Mouse (Mus musculus) neural tube, embryonic 15.5 days (tissue): Measurements from ENCODE around the gene Rarres2. TPM values are rescaled to one million over a fixed set of nuclear protein-coding genes. Genes with fewer than 3 reads are reported as not detected.

Source experiments
- ATAC-seq: fragments of 200-750 bp; cut with Nextera tagmentation; 2 replicates; pipeline ENCODE4 v1.8.0; 2017; ENCODE audit warnings: mild to moderate bottlenecking, moderate TSS enrichment, moderate library complexity; ENCODE audit not compliant: low FRiP score
- H3K27ac ChIP-seq: fragments of 300-500 bp; sonication (generic); replicated peaks from 2 replicates; pipeline ENCODE4 v1.5.1; 2015; ENCODE audit warnings: mild to moderate bottlenecking, inconsistent platforms
- H3K27me3 ChIP-seq: fragments of 300-500 bp; sonication (generic); replicated peaks from 2 replicates; pipeline ENCODE4 v1.6.1; 2015; ENCODE audit warnings: inconsistent platforms
- H3K36me3 ChIP-seq: fragments of 300-500 bp; sonication (generic); 2 replicates; pipeline ENCODE4 v1.6.1; 2015; ENCODE audit warnings: inconsistent platforms
- H3K4me1 ChIP-seq: fragments of 300-500 bp; sonication (generic); 2 replicates; pipeline ENCODE4 v1.6.1; 2015; ENCODE audit warnings: inconsistent platforms
- H3K4me2 ChIP-seq: fragments of 300-500 bp; sonication (generic); 2 replicates; pipeline ENCODE4 v1.6.1; 2015; ENCODE audit warnings: inconsistent platforms, mild to moderate bottlenecking, moderate library complexity
- H3K4me3 ChIP-seq: fragments of 300-500 bp; sonication (generic); replicated peaks from 2 replicates; pipeline ENCODE4 v1.5.1; 2015; ENCODE audit warnings: mild to moderate bottlenecking, inconsistent platforms
- H3K9ac ChIP-seq: fragments of 300-500 bp; sonication (generic); replicated peaks from 2 replicates; pipeline ENCODE4 v1.6.1; 2015; ENCODE audit warnings: mild to moderate bottlenecking, inconsistent platforms
- H3K9me3 ChIP-seq: fragments of 300-500 bp; sonication (generic); replicated peaks from 2 replicates; pipeline ENCODE4 v1.6.1; 2016; ENCODE audit warnings: inconsistent platforms
- WGBS: fragments of 180-500 bp; shearing (Covaris S2); methylation state at CpG from one replicate; pipeline ENCODE4 v1.1.7; 2015; ENCODE audit warnings: mixed read lengths; 5-methylcytosine and 5-hydroxymethylcytosine counted together
- polyA plus RNA-seq: library from polyadenylated mRNA; unstranded; fragments of >200 nt; fragmentation: Nextera tagmentation; extraction: Ambion mirVana; gene quantifications from 2 replicates; pipeline ENCODE4 v1.2.1, GENCODE M21; 2015

Gene Rarres2
- polyA plus RNA-seq, 1 experiment from 2014 or later, result 11.5 TPM

- peaks cover 20% of the 10 kb centered on the region for H3K4me1 ChIP-seq
- no peaks in the 10 kb centered on the region for H3K27me3 ChIP-seq
- H3K4me3 ChIP-seq, result peak within 1 kb of the TSS; percentile 56
- no peaks in the 10 kb centered on the region for H3K9me3 ChIP-seq
- under 1% methylated on average over 39 of the region's 39 CpGs for WGBS
- H3K27ac ChIP-seq, result peak within 1 kb of the TSS; percentile 97
- ATAC-seq, result peak; percentile 94
- H3K4me2 ChIP-seq, result peak within 1 kb of the TSS; percentile 71
- peak within 1 kb of the TSS; percentile 70 for H3K9ac ChIP-seq
- peaks cover 16% of the 10 kb centered on the region for H3K36me3 ChIP-seq
These were observed 18.1 kb downstream of the Rarres2 start, which contains the start of gene Lrrc61 for GRCm38 (mm10) chr6:48554280-48555103. Gene Lrrc61, plus strand, starts transcription at chr6:48554796.

- peak overlapping the region; percentile 56 for H3K4me3 ChIP-seq
These were observed 18.8 kb downstream of the Rarres2 start for GRCm38 (mm10) chr6:48553819-48554218.

GRCm38 (mm10) chr6:48552918-48553317 lies 19.7 kb downstream of the Rarres2 start:
- no peak for ATAC-seq
- no peak overlapping the region for H3K4me3 ChIP-seq
- H3K4me1 ChIP-seq, result peaks cover 20% of the 10 kb centered on the region
- no peaks in the 10 kb centered on the region for H3K27me3 ChIP-seq
- H3K36me3 ChIP-seq, result peaks cover 4% of the 10 kb centered on the region; the same call in 1 of the 2 replicates
- 63% methylated on average over 4 of the region's 4 CpGs for WGBS
- H3K27ac ChIP-seq, result no peak overlapping the region
- H3K9me3 ChIP-seq, result no peaks in the 10 kb centered on the region
- H3K4me2 ChIP-seq, result no peak overlapping the region
- H3K9ac ChIP-seq, result no peak overlapping the region

More at GRCm38 (mm10) chr6:48553819-48554218, 18.8 kb downstream of the Rarres2 start:
- Histone ChIP-seq H3K9ac (peak overlapping the region; percentile 70), H3K27me3 (no peaks in the 10 kb centered on the region), H3K27ac (peak overlapping the region; percentile 97), H3K4me2 (peak overlapping the region; percentile 71), H3K9me3 (no peaks in the 10 kb centered on the region), H3K36me3 (peaks cover 12% of the 10 kb centered on the region), H3K4me1 (peaks cover 20% of the 10 kb centered on the region)
- 80% methylated on average over 4 of the region's 4 CpGs for WGBS
- ATAC-seq, result peak; percentile 19

GRCm38 (mm10) chr6:48548314-48548713 lies 24.3 kb downstream of the Rarres2 start:
- H3K4me1 ChIP-seq, result no peaks in the 10 kb centered on the region
- H3K4me2 ChIP-seq, result no peak overlapping the region
- H3K27me3 ChIP-seq, result no peaks in the 10 kb centered on the region
- H3K9ac ChIP-seq, result no peak overlapping the region
- no peak overlapping the region for H3K4me3 ChIP-seq
- H3K27ac ChIP-seq, result no peak overlapping the region
- H3K9me3 ChIP-seq, result no peaks in the 10 kb centered on the region
- H3K36me3 ChIP-seq, result no peaks in the 10 kb centered on the region
- 90% methylated on average over 6 of the region's 6 CpGs for WGBS
- ATAC-seq, result no peak

GRCm38 (mm10) chr6:48546858-48547257 lies 25.7 kb downstream of the Rarres2 start:
- ATAC-seq, result 0 out of 2 replicates have a peak, but pooled peaks have one; percentile 1
- Histone ChIP-seq H3K4me1 (no peaks in the 10 kb centered on the region), H3K36me3 (peaks cover 4% of the 10 kb centered on the region), H3K4me2 (no peak overlapping the region), H3K9ac (no peak overlapping the region), H3K9me3 (no peaks in the 10 kb centered on the region), H3K27ac (no peak overlapping the region), H3K4me3 (no peak overlapping the region), H3K27me3 (no peaks in the 10 kb centered on the region)
- 75% methylated on average over 4 of the region's 4 CpGs for WGBS

- H3K4me1 ChIP-seq, result no peaks in the 10 kb centered on the region
- WGBS, result 46% methylated on average over 1 of the region's 1 CpGs
- 0 out of 2 replicates have a peak, but pooled peaks have one; percentile 2 for ATAC-seq
These were observed 26.3 kb downstream of the Rarres2 start for GRCm38 (mm10) chr6:48546271-48546670.

GRCm38 (mm10) chr6:48545251-48545650 lies 27.3 kb downstream of the Rarres2 start:
- no peaks in the 10 kb centered on the region for H3K27me3 ChIP-seq
- ATAC-seq, result no peak
- H3K36me3 ChIP-seq, result peaks cover 13% of the 10 kb centered on the region
- no peak overlapping the region for H3K4me3 ChIP-seq
- no peak overlapping the region for H3K9ac ChIP-seq
- H3K4me1 ChIP-seq, result no peaks in the 10 kb centered on the region
- H3K4me2 ChIP-seq, result no peak overlapping the region
- no peak overlapping the region for H3K27ac ChIP-seq
- H3K9me3 ChIP-seq, result no peaks in the 10 kb centered on the region
- 78% methylated on average over 5 of the region's 5 CpGs for WGBS

More at GRCm38 (mm10) chr6:48546271-48546670, 26.3 kb downstream of the Rarres2 start:
- no peak overlapping the region for H3K27ac ChIP-seq
- H3K4me2 ChIP-seq, result no peak overlapping the region
- peaks cover 4% of the 10 kb centered on the region for H3K36me3 ChIP-seq
- H3K4me3 ChIP-seq, result no peak overlapping the region
- no peaks in the 10 kb centered on the region for H3K27me3 ChIP-seq
- no peak overlapping the region for H3K9ac ChIP-seq
- no peaks in the 10 kb centered on the region for H3K9me3 ChIP-seq

- no peaks in the 10 kb centered on the region for H3K27me3 ChIP-seq
- no peaks in the 10 kb centered on the region for H3K9me3 ChIP-seq
- no peak for ATAC-seq
- H3K4me1 ChIP-seq, result peaks cover 21% of the 10 kb centered on the region
- H3K4me2 ChIP-seq, result no peak overlapping the region
- no peak overlapping the region for H3K4me3 ChIP-seq
- 89% methylated on average over 3 of the region's 3 CpGs for WGBS
- no peak overlapping the region for H3K27ac ChIP-seq
- H3K36me3 ChIP-seq, result peaks cover 17% of the 10 kb centered on the region
- no peak overlapping the region for H3K9ac ChIP-seq
These were observed 30.0 kb downstream of the Rarres2 start for GRCm38 (mm10) chr6:48542631-48543030.

GRCm38 (mm10) chr6:48541560-48542450 lies 30.8 kb downstream of the Rarres2 start:
- H3K27me3 ChIP-seq, result no peaks in the 10 kb centered on the region
- peaks cover 17% of the 10 kb centered on the region for H3K36me3 ChIP-seq
- WGBS, result 44% methylated on average over 7 of the region's 7 CpGs
- no peaks in the 10 kb centered on the region for H3K9me3 ChIP-seq
- H3K4me3 ChIP-seq, result no peak overlapping the region
- peaks cover 24% of the 10 kb centered on the region for H3K4me1 ChIP-seq
- no peak for ATAC-seq
- no peak overlapping the region for H3K9ac ChIP-seq
- no peak overlapping the region for H3K4me2 ChIP-seq
- H3K27ac ChIP-seq, result no peak overlapping the region

GRCm38 (mm10) chr6:48540721-48541120 lies 31.9 kb downstream of the Rarres2 start:
- Histone ChIP-seq H3K9ac (no peak overlapping the region), H3K4me2 (no peak overlapping the region), H3K36me3 (peaks cover 17% of the 10 kb centered on the region), H3K4me1 (peaks cover 32% of the 10 kb centered on the region), H3K27me3 (no peaks in the 10 kb centered on the region), H3K4me3 (no peak overlapping the region), H3K9me3 (no peaks in the 10 kb centered on the region), H3K27ac (no peak overlapping the region)
- 67% methylated on average over 3 of the region's 3 CpGs for WGBS
- ATAC-seq, result no peak

- Histone ChIP-seq H3K27me3 (no peaks in the 10 kb centered on the region), H3K9ac (no peak overlapping the region), H3K27ac (no peak overlapping the region), H3K36me3 (peaks cover 17% of the 10 kb centered on the region), H3K4me1 (peaks cover 32% of the 10 kb centered on the region), H3K4me3 (no peak overlapping the region), H3K9me3 (no peaks in the 10 kb centered on the region), H3K4me2 (no peak overlapping the region)
- no peak for ATAC-seq
- 63% methylated on average over 5 of the region's 5 CpGs for WGBS
These were observed 32.7 kb downstream of the Rarres2 start for GRCm38 (mm10) chr6:48539860-48540259.
